Mouse (Mus musculus): Measurements from ENCODE around the gene Bdnf. TPM values are rescaled to one million over a fixed set of nuclear protein-coding genes. Genes with fewer than 3 reads are reported as not detected.

Gene Bdnf
- polyA plus RNA-seq, 1 experiment: 4.8 TPM

DNA sequence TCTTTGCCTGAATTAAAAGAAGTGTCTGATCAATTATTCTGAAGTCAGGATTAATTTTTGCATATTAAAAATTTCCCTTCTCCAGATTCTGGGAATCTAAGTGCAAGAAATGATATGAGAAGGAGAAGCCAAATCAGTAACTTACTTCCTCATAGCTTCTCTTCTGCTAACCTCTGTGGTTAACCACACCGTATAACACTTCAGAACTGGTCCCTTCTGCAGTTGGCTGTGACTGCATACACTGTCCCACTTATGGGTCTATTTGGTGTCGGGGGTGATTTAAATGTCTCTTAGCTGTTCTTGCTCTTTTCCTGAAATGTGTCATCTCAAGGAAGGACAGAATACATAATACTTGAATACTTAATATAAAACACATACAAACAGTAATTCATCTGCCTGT lies 81.8 kb downstream of the Bdnf start:
- no peak for TF ChIP-seq POLR2A (IDR thresholded peaks at IDR 0.05; ENCODE audit: borderline replicate concordance, extremely low read depth, low read depth, low read length)
- no peak for TF ChIP-seq CTCF (IDR thresholded peaks at IDR 0.05; ENCODE audit: insufficient read depth, low read length)
- Histone ChIP-seq H3K4me3 (replicated peaks; ENCODE audit: extremely low read depth, low read depth, low read length) (no peak overlapping the region), H3K4me1 (ENCODE audit: control insufficient read depth, insufficient read depth, low read length) (no peaks in the 10 kb centered on the region)
- no peak for DNase-seq
- 70% methylated on average over 2 of the region's 2 CpGs for WGBS

DNA sequence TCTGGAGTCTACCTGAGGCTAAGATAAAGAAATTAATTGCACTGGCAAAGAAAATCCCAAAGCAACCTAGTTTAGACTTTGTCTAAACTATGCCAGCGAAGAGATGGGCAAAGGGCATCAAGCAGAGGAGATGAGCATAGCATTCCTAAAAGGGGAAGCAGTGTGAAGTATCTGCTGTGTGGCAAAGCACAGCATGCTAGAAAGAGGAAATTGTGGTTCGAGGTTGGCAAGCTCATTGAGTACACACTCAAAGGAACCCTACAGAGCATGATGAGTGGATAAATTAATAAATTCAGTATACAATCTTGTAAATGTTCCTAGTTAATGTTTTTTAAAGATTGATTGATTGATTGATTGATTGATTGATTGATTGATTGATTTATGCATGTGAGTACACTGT lies 92.3 kb downstream of the Bdnf start:
- no peak for TF ChIP-seq POLR2A (IDR thresholded peaks at IDR 0.05; ENCODE audit: borderline replicate concordance, extremely low read depth, low read depth, low read length)
- TF ChIP-seq CTCF (IDR thresholded peaks at IDR 0.05; ENCODE audit: insufficient read depth, low read length): no peak
- Histone ChIP-seq H3K4me3 (replicated peaks; ENCODE audit: extremely low read depth, low read depth, low read length) (no peak overlapping the region), H3K4me1 (ENCODE audit: control insufficient read depth, insufficient read depth, low read length) (no peaks in the 10 kb centered on the region)
- 65% methylated on average over 2 of the region's 2 CpGs for WGBS
- no peak for DNase-seq

DNA sequence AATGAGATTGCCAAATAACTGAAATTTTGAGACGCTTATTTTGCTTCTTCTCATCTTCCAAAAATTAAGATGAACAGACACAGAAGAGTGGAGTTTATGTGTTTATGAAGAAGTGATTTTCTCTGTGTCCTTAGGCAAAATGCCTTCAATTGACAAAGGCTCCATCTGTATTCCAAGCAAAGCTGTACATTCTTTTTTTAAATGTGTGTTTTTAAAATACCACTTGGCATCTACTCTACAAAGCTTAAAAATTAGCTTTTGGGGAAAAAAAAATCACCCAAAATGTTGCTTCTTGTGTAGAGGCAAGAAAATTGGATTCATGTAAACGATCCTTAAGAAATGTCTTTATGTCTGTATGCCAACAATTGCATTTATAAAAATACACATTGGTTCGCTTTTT lies 94.3 kb downstream of the Bdnf start:
- Histone ChIP-seq H3K4me3 (replicated peaks; ENCODE audit: extremely low read depth, low read depth, low read length) (no peak overlapping the region), H3K4me1 (ENCODE audit: control insufficient read depth, insufficient read depth, low read length) (no peaks in the 10 kb centered on the region)
- no peak for DNase-seq
- WGBS: 70% methylated on average over 3 of the region's 3 CpGs
- TF ChIP-seq POLR2A (IDR thresholded peaks at IDR 0.05; ENCODE audit: borderline replicate concordance, extremely low read depth, low read depth, low read length): no peak

DNA sequence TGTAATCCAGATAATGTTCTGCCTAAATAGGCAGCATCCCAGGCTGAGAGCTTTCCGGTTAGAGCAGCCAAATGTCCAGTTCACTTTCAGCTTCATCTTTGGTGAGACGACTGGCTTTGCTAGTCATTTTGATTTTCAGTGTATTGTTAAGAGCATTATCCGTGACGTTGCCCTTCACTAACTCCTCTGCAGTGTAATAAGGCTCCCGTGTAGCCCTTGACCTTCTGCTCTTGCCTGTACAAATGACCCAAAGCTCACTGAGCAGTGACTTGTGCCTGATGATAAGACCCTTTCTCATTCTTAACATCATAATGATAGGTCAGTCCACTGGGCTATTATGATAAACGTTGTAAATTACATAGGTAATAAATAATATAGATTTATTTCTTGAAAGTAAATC lies 101.9 kb downstream of the Bdnf start:
- Histone ChIP-seq H3K4me3 (replicated peaks; ENCODE audit: extremely low read depth, low read depth, low read length) (no peak overlapping the region), H3K4me1 (ENCODE audit: control insufficient read depth, insufficient read depth, low read length) (no peaks in the 10 kb centered on the region)
- WGBS: 70% methylated on average over 6 of the region's 6 CpGs
- TF ChIP-seq POLR2A (IDR thresholded peaks at IDR 0.05; ENCODE audit: borderline replicate concordance, extremely low read depth, low read depth, low read length) (no peak), CTCF (IDR thresholded peaks at IDR 0.05; ENCODE audit: insufficient read depth, low read length) (no peak)
- no peak for DNase-seq

Other genes starting within 250 kb of the Bdnf start
- gene Lin7c, start 216.2 kb downstream of the Bdnf start, polyA plus RNA-seq (2012; rRNA removed): 6.3 and 12.5 TPM in 2 replicates
- gene Lgr4, start 242.9 kb downstream of the Bdnf start, polyA plus RNA-seq (2012; rRNA removed): 5.1 and 6.6 TPM in 2 replicates

Measured in lung, adult 2 months (tissue).